Mouse (Mus musculus) megakaryocyte progenitor cell, adult 5-6 weeks (primary cell): ENCODE measurements around the gene Mmp11. TPM values are rescaled to one million over a fixed set of nuclear protein-coding genes. Genes with fewer than 3 reads are reported as not detected.
"Not testable (repeated sequence)": the region's sequence is repeated elsewhere in the genome, so short reads cannot be mapped to it uniquely, and the experiment has no call there.

ENCODE experiments used
- ATAC-seq: replicated peaks from 2 replicates; pipeline ENCODE4 v1.8.0; 2016; ENCODE audit warnings: mild to moderate bottlenecking, moderate TSS enrichment, inconsistent platforms; ENCODE audit not compliant: poor library complexity
- total RNA-seq, 2 experiments: library from RNA; stranded (forward) in 1 of 2; stranded (reverse) in 1 of 2; fragments of 157-497, 149-512 nt in 1 of 2; fragments of 200-1000 nt in 1 of 2; gene quantifications; 2 replicates each; pipeline versions ENCODE4 v1.2.3 to v1.2.4; 2015 to 2017

Gene Mmp11
- total RNA-seq, 2 experiments from 2014 or later, result 0.57 to 10.1 TPM

DNA sequence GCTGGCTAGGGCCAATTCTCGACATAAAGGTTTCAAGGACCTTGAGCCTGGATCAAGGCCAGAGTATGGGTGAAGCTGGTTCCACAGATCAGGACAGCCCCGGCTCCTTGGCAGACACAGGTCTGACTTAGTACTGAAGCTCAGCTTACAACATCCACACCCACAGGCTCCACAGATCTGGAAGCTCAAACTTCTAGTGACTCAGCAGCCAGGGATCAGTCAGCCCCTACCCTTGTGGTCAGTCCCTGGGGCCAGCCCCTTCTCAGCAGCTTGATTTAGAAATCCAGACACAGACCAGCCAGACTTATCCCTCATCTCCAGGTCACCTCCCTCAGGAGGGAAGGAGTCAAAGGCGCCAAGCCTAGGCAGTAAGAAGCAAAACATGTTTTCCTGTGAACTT lies 37.5 kb downstream of the Mmp11 start:
- no peak for ATAC-seq

DNA sequence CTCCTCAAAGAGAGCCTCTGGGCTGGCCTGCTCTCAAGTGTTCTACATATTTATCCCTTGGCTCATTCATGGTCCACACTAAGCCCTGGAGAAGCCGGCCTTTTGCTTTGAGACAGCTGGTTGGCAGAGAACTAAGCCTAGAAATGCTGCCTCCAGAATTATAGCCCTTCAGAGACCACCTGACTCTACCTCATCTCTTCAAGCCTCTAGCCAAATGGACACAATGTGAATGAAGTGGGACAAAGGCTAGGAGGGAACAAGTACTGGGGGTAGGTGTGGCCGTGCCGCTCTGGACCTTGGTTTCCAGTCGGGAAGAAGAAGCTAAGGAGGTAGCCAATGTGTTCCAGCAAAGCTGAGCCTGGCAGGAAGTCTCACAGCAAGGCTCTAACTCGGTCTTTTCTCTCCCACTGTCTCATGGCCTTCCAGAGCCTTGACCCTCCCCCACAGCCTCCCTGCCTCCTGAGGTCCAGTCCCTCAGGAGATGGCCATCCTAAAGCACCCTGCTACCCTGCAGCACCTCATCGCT lies 38.2 kb downstream of the Mmp11 start:
- ATAC-seq, result no peak

DNA sequence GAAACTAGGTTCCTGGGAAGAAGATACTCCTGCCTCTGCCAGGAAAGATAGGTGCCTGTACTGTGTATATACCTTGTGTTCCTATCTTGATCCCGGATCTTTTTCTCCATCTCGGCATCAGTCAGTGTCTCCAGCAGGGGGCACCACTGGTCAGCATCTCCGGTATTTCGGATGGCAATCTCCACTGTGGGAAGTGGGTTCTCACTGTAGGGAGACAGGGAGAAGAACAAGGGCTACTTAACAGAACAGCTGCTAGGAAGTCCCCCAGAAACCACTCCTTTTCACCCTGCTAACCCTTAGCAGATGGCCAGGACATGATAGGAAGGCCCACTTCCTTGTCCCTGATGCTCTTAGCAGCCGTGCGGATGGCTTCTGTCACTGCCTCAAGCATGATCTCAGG lies 38.9 kb downstream of the Mmp11 start:
- peak; percentile 26; the same call in 1 of the 2 replicates for ATAC-seq

DNA sequence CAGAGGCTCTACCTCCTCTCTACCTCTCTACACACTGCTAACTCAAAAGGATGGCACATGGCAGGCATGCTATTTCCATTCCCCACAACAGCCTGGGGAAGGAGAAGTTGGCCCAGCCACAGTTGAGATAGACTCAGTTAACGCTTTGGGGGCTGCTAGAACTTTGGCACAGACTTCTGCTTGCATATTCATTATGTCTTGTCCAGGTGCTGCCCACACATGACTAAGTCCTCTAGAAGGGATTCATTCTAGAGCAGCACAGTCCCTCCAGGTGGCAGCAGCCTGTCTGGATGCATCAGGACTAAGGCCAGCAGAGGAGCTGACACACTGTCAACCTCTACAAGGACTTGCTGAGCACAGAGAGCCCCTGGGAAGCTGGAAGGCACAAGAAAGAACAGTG lies 40.1 kb downstream of the Mmp11 start:
- ATAC-seq, result no peak

DNA sequence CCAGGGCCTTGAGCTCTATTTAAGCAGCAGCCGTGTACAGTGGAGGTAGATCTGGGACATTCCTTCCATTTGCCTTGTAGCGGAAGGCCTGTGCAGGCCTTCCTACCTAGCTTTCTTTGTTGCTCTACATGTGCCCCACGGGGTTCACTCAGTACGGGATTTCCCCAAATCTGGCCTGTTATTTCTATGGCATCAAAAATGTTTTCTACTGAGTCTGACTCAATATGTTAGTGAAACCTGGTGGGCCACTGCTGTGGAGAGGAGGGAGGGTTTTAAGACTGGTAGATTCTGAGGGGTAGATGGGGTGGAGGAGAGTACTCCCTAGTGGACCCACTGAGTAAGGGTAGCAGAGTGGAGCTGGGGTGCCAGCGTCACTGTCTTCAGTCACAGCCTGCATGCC lies 40.6 kb downstream of the Mmp11 start:
- ATAC-seq, result no peak

DNA sequence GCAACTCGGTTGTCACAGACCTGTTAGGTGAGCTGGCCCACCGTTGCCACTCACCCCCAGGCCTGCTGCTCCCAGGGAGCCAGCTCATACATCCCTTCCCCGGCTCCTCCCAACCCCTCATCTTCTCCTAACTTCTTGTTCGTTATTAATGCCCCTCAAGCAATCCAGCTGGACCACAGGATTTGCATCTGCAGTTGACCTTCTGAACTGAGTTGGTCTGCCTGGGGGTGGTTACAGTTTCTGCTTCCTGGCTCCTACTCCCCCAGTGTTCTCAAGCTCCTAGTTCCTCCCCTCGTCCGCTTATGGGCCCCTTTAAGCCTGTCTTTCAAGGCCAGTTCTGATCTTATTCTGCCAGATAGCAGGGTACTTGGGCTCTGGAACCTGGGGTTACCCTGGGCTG lies 41.7 kb downstream of the Mmp11 start:
- ATAC-seq, result no peak

DNA sequence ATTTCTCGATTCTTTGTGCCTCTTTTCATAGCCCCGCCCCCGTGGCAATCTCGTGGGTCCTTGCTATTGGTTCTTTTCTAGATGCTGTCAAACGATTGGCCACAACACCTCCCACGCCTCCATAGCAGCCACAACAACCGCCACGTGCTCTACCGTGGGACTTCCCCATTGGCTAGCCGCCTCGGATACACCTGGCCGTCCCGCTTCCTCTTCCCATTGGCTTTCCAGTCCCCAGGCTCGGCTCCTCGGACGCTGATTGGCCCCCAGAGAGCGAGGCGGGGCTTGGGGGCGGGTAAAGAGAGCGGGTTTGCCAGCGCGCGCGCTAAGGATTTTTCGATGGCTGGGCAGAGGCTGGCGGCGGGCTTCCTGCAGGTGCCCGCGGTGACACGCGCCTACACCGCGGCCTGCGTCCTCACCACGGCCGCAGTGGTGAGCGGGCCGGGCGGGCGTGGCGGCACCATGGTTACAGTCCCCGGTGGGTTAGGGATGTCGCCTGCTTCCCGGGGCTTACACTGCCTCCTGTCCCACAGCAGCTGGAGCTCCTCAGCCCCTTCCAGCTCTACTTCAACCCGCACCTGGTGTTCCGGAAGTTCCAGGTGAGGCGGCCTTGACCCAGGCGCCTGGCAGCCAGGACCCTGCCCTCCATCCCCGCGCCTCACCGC lies 43.1 kb downstream of the Mmp11 start, which contains the start of gene Derl3:
Gene Derl3 (plus strand): TSS at position 325 of the 662 bp plus-strand sequence.
- peak; percentile 98 for ATAC-seq

DNA sequence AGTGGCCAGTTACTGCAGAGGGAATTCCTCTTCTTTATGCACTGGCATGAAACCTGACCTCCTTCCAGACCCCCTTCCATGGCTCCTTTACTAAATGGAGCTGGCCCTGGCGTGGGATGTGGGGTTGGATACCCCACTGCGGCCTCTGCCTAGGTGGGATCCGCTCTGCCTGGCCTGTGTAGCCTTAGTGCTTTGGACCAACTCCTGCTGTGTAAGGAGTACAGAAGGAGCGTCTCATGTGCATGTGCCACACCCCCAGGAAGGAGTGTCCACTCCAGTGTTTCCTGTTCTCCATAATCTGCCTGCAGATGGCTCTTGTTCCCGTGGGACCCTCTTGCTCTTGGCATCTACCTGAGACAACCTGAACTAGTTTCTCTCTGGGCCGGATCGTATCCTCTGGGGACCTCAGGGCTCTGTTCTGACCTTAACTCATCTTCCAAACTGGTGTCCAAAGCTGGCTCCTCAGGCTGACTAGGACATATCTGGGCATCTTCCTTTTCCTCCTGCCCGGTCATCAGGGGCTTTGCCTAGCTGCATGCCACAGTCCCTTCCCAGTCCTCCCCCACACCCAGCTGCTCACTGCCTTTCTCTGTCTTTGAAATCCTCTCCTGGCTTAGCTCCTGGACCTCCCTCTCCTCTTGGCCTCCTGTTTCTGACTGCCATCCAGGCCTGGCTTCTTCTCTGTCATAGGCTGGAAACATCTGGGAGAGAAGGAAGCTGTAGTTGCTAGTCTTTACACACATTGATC lies 46.7 kb downstream of the Mmp11 start:
- ATAC-seq, result no peak

DNA sequence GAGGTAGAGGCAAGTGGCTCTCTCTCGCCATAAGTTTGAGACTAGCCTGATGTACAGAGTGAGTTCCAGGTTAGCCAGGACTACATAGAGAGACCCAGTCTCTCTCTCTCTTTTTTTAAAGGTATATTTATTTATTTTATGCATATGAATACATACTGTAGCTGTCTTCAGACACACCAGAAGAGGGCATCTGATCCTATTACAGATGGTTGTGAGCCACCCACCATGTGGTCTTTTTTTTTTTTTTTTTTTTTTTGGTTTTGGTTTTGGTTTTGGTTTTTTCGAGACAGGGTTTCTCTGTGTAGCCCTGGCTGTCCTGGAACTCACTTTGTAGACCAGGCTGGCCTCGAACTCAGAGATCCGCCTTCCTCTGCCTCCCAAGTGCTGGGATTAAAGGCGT lies 48.8 kb downstream of the Mmp11 start:
- not testable (repeated sequence) for ATAC-seq

DNA sequence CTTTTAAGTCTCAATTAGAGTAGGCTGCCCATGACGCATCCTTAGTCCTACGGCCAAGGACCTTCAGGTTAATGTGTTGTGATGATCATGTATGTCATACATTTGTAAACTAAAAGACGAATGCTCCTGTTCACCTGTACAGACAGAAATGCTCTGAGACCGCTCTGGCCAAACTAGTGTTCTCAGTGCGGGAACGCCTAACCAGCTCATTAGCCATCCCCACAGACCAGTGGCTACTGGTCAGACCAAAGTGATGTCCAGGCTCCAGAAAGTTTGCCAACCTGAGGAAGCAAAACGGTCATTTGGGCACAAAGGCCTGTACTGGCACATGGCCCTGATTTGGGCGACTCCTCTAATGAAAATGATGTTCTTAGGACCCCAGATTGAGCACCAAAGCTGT lies 51.6 kb downstream of the Mmp11 start:
- no peak for ATAC-seq

DNA sequence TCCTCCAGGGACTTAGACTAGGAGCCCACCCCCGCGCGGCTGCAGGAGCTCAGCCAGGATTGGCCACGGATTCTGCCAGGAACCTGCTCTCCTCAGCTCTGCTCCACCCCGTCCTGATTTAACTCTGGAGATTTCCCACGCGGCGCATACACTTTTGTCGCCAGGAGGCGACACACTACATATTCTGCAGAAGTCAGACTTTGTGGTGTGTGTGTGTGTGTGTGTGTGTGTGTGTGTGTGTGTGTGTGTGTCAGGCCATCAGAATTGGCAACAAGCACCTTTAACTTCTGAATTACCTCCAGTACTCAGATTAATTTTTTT lies 53.1 kb downstream of the Mmp11 start:
- peak; percentile 87 for ATAC-seq

DNA sequence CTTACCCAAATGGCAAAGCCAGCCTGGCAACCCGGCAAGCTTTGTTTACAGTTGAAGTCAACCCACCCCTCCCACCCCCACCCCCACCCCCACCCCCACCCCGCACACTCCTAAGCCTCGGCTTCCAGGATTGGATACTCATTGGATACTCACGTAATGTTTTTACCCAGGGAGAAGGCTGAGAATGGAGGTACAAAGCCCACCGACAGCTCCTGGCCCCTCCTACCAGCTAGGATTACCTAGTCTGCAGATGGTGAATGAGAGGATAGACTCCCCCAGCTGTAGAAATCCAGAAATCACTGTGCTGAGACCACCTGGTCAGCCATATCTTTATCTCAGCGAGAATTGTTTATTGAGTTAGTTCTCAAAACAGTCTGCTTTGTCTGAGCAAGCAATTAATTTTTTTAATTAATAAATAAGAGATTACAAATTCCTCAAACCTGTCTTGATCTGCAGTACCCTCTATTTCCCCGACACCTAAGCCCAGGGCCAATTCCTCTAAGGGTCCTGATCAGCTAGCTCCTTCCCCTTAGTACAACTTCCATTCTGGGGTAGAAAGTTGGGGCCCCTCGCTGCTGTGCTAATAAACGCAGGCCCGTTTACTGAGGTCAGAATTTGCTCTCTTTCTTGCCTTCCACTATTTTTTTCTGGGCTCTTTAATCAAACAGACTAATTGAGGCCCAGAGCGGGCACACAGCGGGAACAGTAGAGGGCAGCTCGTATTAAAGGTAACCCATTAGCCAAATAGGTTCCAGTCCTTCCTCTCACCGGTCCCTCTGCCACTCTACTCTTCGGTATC lies 53.7 kb downstream of the Mmp11 start:
- ATAC-seq, result no peak

DNA sequence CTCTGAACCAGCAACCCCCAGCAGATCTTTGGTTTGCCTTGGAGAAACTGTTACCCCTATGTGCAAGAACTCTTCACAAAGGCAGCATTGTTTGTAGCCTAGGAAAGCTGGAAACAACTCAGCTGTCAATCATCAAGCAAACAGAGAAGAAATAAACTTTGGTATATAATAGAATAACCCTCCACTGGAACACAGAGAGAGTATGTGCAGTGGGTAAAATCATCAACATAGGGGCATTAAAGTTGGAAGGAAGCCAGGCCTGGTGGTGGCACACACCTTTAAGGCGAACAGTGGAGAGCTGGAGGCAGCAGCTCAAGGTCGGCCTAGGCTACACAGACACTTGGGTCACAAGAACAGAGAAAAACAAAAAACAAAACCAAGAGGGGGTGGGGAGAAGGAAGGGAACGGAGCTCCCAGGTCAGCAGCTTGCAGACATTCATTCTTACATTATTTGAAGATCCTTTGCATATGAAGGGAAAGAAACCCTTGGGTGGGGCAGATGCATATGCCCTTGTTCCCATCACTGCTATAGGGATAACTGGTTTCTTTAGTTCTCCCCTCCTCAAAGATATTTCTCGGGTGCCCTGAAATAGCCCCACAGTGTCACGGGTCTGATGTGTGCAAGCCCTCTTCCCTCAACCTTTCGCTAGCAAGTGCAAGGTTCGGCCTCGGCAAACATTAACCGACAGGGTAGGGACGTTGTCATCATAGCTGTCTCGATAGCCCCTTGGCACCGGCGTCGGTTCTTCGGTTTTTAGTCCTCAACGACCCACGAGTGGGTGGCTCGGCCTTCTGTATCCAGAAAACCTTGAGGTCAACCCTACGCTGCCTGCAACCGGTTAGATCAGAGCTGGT lies 54.5 kb downstream of the Mmp11 start:
- ATAC-seq, result no peak

DNA sequence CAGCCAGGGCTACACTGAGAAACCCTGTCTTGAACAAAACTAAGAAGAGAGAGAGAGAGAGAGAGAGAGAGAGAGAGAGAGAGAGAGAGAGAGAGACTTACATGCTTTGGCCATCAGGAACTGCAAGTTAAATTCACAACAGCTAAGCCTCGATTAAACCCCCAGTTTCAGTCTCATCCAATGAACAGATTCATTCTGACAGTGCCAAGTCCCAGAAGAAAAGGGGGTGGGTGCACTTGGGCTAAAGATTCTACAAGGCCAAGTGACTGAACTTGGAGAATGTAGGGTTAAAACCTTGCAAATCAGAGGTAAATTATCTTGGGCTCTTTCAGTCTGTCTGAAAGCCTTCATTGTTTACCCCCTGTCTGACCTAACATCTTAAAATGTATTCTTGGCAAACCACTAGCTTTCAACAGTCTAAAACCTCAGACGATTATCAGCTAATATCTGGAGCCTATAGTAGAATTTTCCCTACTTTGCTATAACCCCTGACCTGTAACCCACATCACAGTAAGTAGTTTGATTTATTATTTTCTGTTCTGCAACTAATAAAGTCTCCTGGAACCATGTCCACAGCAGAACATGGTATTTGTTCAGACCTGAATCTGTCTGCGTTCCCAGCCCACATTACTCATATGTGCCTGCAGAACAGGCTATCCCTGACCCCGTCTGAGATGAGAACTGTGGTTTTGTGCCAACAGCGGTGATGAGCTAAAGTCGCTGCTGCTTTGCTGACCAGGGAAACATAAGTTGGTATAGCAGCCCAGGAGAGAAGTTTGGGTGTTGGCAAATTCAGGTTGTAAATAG lies 55.3 kb downstream of the Mmp11 start:
- ATAC-seq, result no peak

DNA sequence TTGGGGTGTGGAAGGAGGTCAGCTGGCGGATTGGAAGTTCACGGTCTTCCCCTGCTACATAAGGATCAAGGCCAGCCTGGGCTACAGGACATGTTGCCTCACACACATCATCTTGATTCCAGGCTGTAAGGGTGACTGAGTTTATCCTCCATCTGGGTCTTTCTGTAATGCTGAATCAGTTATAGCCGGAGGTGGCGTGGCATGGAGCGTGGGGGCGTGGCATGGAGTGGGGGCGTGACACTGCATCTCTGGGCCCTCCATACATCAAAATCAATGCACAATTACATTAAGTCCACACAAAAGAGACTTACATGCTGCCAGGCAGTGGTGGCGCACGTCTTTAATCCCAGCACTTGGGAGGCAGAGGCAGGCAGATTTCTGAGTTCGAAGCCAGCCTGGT lies 55.9 kb downstream of the Mmp11 start:
- ATAC-seq, result no peak

DNA sequence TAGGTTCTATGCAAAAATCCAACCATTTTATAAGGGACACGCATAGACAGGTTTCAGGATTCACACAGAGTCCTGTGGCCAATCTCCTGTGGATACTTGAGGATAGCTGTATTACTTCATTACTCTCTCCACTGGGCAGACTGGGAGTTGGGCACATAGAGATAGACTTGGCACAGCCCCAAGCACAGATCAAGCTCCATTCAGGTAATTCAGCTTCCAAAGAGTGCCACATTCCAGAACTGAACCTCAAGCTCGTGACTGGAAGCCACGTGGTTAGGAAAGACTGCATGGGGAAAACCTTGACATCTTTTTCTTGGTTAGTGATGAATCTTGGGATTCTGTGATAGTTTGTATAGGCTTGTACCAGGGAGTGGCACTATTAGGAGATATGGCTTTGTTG lies 57.5 kb downstream of the Mmp11 start:
- no peak for ATAC-seq

DNA sequence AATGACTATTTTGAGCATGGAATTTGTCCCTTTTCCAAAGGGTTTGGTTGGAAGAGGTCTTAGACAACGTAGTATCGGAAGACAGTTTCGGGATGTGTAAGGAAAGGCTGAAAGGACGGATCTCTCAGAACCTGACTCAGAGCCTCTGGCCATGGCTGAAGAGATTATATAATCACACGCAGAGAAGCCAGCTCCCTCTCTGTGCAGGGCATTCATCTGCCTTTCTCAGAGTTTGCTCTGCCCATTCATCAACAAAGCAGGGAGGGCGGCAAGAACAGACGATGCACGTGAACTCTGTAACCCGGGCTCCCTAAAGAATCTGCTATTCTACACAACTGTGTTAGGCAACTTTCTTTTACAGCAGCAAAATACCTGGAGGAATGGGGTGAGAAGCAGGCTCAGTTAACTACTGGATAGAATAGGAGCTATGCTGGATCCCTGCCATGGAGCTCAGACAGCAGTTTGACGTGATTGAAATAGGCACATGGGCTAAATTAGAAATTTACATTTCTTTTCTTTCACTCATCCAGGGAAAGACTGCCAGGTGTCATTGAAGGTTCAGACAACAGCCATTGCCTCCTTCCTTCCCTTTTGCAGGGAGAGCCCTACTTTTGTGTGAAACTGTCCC lies 62.6 kb downstream of the Mmp11 start:
- no peak for ATAC-seq
